Mouse (Mus musculus) left cerebral cortex, adult 18-20 months (tissue): ENCODE measurements around the gene Cyp4f39. TPM values are rescaled to one million over a fixed set of nuclear protein-coding genes. Genes with fewer than 3 reads are reported as not detected.
"Not testable (repeated sequence)": the region's sequence is repeated elsewhere in the genome, so short reads cannot be mapped to it uniquely, and the experiment has no call there.

Source experiments
- DNase-seq, 2 experiments: peaks; one replicate each; pipeline ENCODE4 v3.0.0; 2021 to 2022; ENCODE audit warnings: low spot score in 2 of 2, mixed read lengths in 1 of 2
- total RNA-seq, 2 experiments: library from RNA; stranded (reverse); gene quantifications; 2 replicates each; pipeline ENCODE4 v1.2.3; 2021

Cyp4f39 gene
- total RNA-seq, 2 experiments from 2014 or later = not detected

- peak; percentile 82 to 88 for DNase-seq
These were observed 76.2 kb downstream of the Cyp4f39 start for GRCm38 (mm10) chr17:32528408-32529337.

GRCm38 (mm10) chr17:32532356-32532755 is 79.8 kb downstream of the Cyp4f39 start:
- not testable (repeated sequence) for DNase-seq

- DNase-seq = no peak
These were observed 81.5 kb downstream of the Cyp4f39 start for GRCm38 (mm10) chr17:32534068-32534467.

- DNase-seq = peak; percentile 74 to 79
These were observed 83.7 kb downstream of the Cyp4f39 start, which contains the start of gene Cyp4f16 for GRCm38 (mm10) chr17:32536051-32536866. Cyp4f16 (plus strand) TSS chr17:32536558.

GRCm38 (mm10) chr17:32536867-32537250 is 84.3 kb downstream of the Cyp4f39 start:
- no peak for DNase-seq

Other genes with a start within 250 kb of the Cyp4f39 start
- gene Brd4, start 168.0 kb upstream of the Cyp4f39 start, total RNA-seq = 100 to 1,000 TPM; 107 to 108 TPM
- gene Akap8, start 131.5 kb upstream of the Cyp4f39 start, total RNA-seq = 10 to 100 TPM; 81.2 to 87.6 TPM
- 100 to 1,000 TPM; 183 to 219 TPM for gene Akap8l, start 102.1 kb upstream of the Cyp4f39 start, total RNA-seq
- gene Wiz, start 63.3 kb upstream of the Cyp4f39 start, total RNA-seq = 10 to 100 TPM; 46.0 to 47.9 TPM
- 1 to 10 TPM; 3.3 to 4.6 TPM for gene Rasal3, start 49.1 kb upstream of the Cyp4f39 start, total RNA-seq
- not detected for gene Pglyrp2, start 28.6 kb upstream of the Cyp4f39 start, total RNA-seq
- gene Cyp4f17, start 53.3 kb downstream of the Cyp4f39 start, total RNA-seq = 1 to 10 TPM; 2.9 to 3.4 TPM
- gene Cyp4f16, start 83.8 kb downstream of the Cyp4f39 start, total RNA-seq = 1 to 10 TPM; 5.2 to 6.8 TPM
- gene Cyp4f37, start 168.6 kb downstream of the Cyp4f39 start, total RNA-seq = not detected
- not detected for gene Cyp4f40, start 206.2 kb downstream of the Cyp4f39 start, total RNA-seq
- gene Cyp4f15, start 232.9 kb downstream of the Cyp4f39 start, total RNA-seq = 10 to 100 TPM; 16.4 to 21.2 TPM